19 mouse cellular contexts compared by ENCODE assay signal in the genomic region with DNA sequence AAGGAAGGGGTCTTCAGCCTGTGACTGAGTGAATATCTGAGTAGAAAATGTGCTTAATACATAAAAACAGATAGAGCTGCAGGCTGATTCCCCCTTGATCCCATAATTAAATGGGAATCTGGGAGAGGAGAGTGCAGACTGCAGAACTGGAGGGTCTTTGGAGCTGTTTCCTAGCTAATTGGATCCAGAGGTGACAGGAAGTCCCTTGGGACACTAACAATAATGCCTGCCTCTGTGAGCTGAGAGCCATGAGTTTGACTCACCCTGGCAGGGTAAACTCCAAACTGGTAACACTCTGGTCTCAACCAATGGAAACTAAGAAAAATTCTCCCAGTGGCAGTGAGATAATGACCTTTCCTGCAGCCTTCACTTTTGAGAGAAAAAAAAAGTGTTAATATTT. TPM values are rescaled to one million over a fixed set of nuclear protein-coding genes. Genes with fewer than 3 reads are reported as not detected.
DNase-seq lines count a peak whose midpoint lies in the region; ATAC-seq lines count a peak whose summit lies in the region.
"Had no signal": no experiment of that assay in that cellular context is flagged by ENCODE, and none has a peak within 500 bp of the region (broad histone marks: within the 10 kb centered on the region; RNA-seq: fewer than 3 reads in every experiment).

No protein-coding gene starts in this region.

- H3K9ac ChIP-seq in hindbrain, embryonic 11.5 days (ENCODE audit: low read depth, low read length): no peak overlapping the region
- H3K9ac ChIP-seq in hindbrain, embryonic 14.5 days: no peak overlapping the region
- no peak overlapping the region for H3K9ac ChIP-seq in limb, embryonic 11.5 days (ENCODE audit: low read length)
- no peak overlapping the region for H3K9ac ChIP-seq in midbrain, embryonic 15.5 days
- H3K9ac ChIP-seq: forebrain, embryonic 15.5 days had no signal

- no peak overlapping the region for H3K4me2 ChIP-seq in hindbrain, embryonic 11.5 days (replicated peaks; ENCODE audit: low read depth, low read length)
- no peak overlapping the region for H3K4me2 ChIP-seq in hindbrain, embryonic 14.5 days (replicated peaks)
- no peak overlapping the region for H3K4me2 ChIP-seq in limb, embryonic 11.5 days (ENCODE audit: low read depth, severe bottlenecking)
- no peak overlapping the region for H3K4me2 ChIP-seq in midbrain, embryonic 15.5 days
- H3K4me2 ChIP-seq: forebrain, embryonic 15.5 days had no signal

- no peak overlapping the region for H3K27ac ChIP-seq in hindbrain, embryonic 11.5 days (ENCODE audit: low read depth, low read length)
- no peak overlapping the region for H3K27ac ChIP-seq in hindbrain, embryonic 14.5 days
- H3K27ac ChIP-seq in limb, embryonic 11.5 days (replicated peaks; ENCODE audit: low read depth, low read length): no peak overlapping the region
- H3K27ac ChIP-seq in midbrain, embryonic 15.5 days: no peak overlapping the region
- H3K27ac ChIP-seq: forebrain, embryonic 15.5 days; gastrocnemius, adult 2 months had no signal

- H3K4me3 ChIP-seq in hindbrain, embryonic 11.5 days (ENCODE audit: low read depth, low read length): no peak overlapping the region
- H3K4me3 ChIP-seq in hindbrain, embryonic 14.5 days (replicated peaks; ENCODE audit: low read length): no peak overlapping the region
- H3K4me3 ChIP-seq in limb, embryonic 11.5 days (ENCODE audit: low read depth, low read length): no peak overlapping the region
- no peak overlapping the region for H3K4me3 ChIP-seq in midbrain, embryonic 15.5 days
- H3K4me3 ChIP-seq: forebrain, embryonic 15.5 days; gastrocnemius, adult 2 months; myocyte had no signal

- H3K9me3 ChIP-seq in hindbrain, embryonic 11.5 days (ENCODE audit: control insufficient read depth, low read length): no peaks in the 10 kb centered on the region
- no peaks in the 10 kb centered on the region for H3K9me3 ChIP-seq in hindbrain, embryonic 14.5 days (ENCODE audit: control insufficient read depth, low read length)
- no peaks in the 10 kb centered on the region for H3K9me3 ChIP-seq in limb, embryonic 11.5 days (ENCODE audit: control insufficient read depth, low read length)
- no peaks in the 10 kb centered on the region for H3K9me3 ChIP-seq in midbrain, embryonic 15.5 days
- H3K9me3 ChIP-seq: forebrain, embryonic 15.5 days had no signal

- intact Hi-C loops in gastrocnemius, postnatal 14 days (cut with DNase I; ENCODE audit: low total_unique reads): no loop called here

- H3K27me3 ChIP-seq in hindbrain, embryonic 11.5 days (ENCODE audit: control insufficient read depth, insufficient read depth, low read length): peaks cover 29% of the 10 kb centered on the region
- peaks cover 38% of the 10 kb centered on the region for H3K27me3 ChIP-seq in hindbrain, embryonic 14.5 days (ENCODE audit: control insufficient read depth, insufficient read depth, low read length)
- H3K27me3 ChIP-seq in limb, embryonic 11.5 days (ENCODE audit: control insufficient read depth, insufficient read depth, low read length): peaks cover 27% of the 10 kb centered on the region
- H3K27me3 ChIP-seq in midbrain, embryonic 15.5 days (replicated peaks): peaks cover 23% of the 10 kb centered on the region; the same call in 1 of the 2 replicates

- no peaks in the 10 kb centered on the region for H3K36me3 ChIP-seq in hindbrain, embryonic 11.5 days (ENCODE audit: control insufficient read depth, insufficient read depth, low read length)
- no peaks in the 10 kb centered on the region for H3K36me3 ChIP-seq in hindbrain, embryonic 14.5 days (replicated peaks; ENCODE audit: control insufficient read depth, insufficient read depth)
- H3K36me3 ChIP-seq in limb, embryonic 11.5 days (ENCODE audit: control insufficient read depth, insufficient read depth, low read length): no peaks in the 10 kb centered on the region
- no peaks in the 10 kb centered on the region for H3K36me3 ChIP-seq in midbrain, embryonic 15.5 days (replicated peaks)
- H3K36me3 ChIP-seq: forebrain, embryonic 15.5 days had no signal

- ATAC-seq in hindbrain, embryonic 11.5 days (ENCODE audit: low FRiP score): peak; percentile 36; the same call in 1 of the 2 replicates
- no peak; the same call in 1 of the 2 replicates for ATAC-seq in hindbrain, embryonic 14.5 days (ENCODE audit: low FRiP score)
- peak; percentile 69; the same call in 1 of the 2 replicates for ATAC-seq in limb, embryonic 11.5 days (ENCODE audit: insufficient number of reproducible peaks, low FRiP score, low TSS enrichment, low read depth)
- ATAC-seq in midbrain, embryonic 15.5 days (replicated peaks): peak; percentile 62
- ATAC-seq: forebrain, embryonic 15.5 days had no signal

- peaks cover 5% of the 10 kb centered on the region; the same call in 1 of the 2 replicates for H3K4me1 ChIP-seq in hindbrain, embryonic 11.5 days (replicated peaks; ENCODE audit: control insufficient read depth, insufficient read depth, low read length)
- H3K4me1 ChIP-seq in hindbrain, embryonic 14.5 days (replicated peaks; ENCODE audit: control insufficient read depth, insufficient read depth, low read length): peaks cover 25% of the 10 kb centered on the region; the same call in 1 of the 2 replicates
- peaks cover 14% of the 10 kb centered on the region for H3K4me1 ChIP-seq in limb, embryonic 11.5 days (ENCODE audit: control insufficient read depth, insufficient read depth, low read length)
- H3K4me1 ChIP-seq in midbrain, embryonic 15.5 days: peaks cover 22% of the 10 kb centered on the region

- peak; percentile 35 for DNase-seq in hindbrain, embryonic 11.5 days (ENCODE audit: low spot score)
- DNase-seq in hindbrain, embryonic 14.5 days (ENCODE audit: low spot score): no peak
- DNase-seq in embryo, embryonic 11 days: peak; percentile 63
- peak; percentile 64 for DNase-seq in limb, embryonic 11.5 days (ENCODE audit: low spot score)
- DNase-seq in kidney, postnatal 25 days: no peak
- DNase-seq in ovary, postnatal 14 days (ENCODE audit: low spot score): no peak
- DNase-seq in gastrocnemius, postnatal 14 days: no peak
- DNase-seq: adrenal gland, adult 8-10 months; cerebellum, adult 2 months; gastrocnemius, adult 2 months; heart, adult 18-20 months; layer of hippocampus, postnatal 36 days; liver; lung, adult 18-20 months; right cerebral cortex, postnatal 14 days had no signal

RNA-seq across cellular contexts. Expression of a gene that starts 3.5 kb away (rescaled TPM):
- 6.7 and 10.1 TPM in 2 replicates for polyA plus RNA-seq in hindbrain, embryonic 11.5 days (2014; fragmentation: Nextera tagmentation; extraction: Ambion mirVana)
- polyA plus RNA-seq in hindbrain, embryonic 14.5 days (2014; fragmentation: Nextera tagmentation; extraction: Ambion mirVana): 161 and 168 TPM in 2 replicates
- 6.8 and 9.6 TPM in 2 replicates for polyA plus RNA-seq in limb, embryonic 11.5 days (2014; fragmentation: Nextera tagmentation; extraction: Ambion mirVana)
- polyA plus RNA-seq in midbrain, embryonic 15.5 days (2015; fragmentation: Nextera tagmentation; extraction: Ambion mirVana): 96.5 and 105 TPM in 2 replicates
- total RNA-seq in gastrocnemius, postnatal 14 days (2021): not detected
- total RNA-seq: adrenal gland, adult 8-10 months; gastrocnemius, adult 2 months had no signal
- polyA plus RNA-seq: C2C12 had no signal

Comparison
In these comparisons a context has a peak if more than half of its experiments do, and no peak if none do; other contexts are left out.
1. DNase-seq: peak in hindbrain, embryonic 11.5 days (single experiment), embryo, embryonic 11 days (single experiment) and limb, embryonic 11.5 days (single experiment); none in hindbrain, embryonic 14.5 days (single experiment), kidney, postnatal 25 days (0 of 2), ovary, postnatal 14 days (single experiment) and gastrocnemius, postnatal 14 days (single experiment).